In the genomic region with DNA sequence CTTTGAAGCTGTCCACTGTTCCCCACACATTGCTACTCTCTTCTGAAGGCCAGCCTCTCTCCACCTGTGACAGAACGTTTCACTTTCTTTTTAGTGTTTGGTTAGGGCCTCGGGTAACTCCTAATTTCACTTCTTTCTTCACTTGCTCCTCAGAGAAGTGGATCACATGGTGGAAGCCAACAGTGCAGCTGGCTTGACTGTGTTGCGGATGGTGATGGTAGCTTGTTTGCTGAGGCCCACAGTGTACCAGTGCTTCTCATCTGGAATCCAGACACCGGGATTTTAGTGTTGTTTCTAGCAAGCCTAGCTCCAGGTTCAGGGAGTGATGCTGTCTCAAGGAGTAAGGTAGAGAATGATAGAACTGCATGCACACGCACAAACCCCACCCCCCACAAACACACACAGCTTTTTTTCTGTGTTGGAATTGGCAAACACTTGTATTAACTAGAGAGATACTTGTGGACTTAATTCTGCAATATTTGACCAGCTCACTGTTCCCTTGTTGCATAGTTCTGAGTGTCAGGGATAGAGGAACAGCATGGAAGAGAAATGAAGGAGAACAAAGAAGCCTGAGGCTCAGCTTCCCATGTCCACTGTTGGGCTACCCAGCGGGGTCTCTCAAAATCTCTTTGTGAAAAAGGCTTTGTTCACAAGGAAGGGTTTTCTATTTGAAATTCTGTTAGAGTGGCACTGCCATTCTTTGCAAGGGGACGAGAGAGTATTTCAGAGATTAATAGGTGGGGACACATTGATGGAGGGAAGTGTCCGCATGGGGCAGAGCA, we compare ENCODE assay signal across 11 mouse cellular contexts.
DNase-seq lines count a peak whose midpoint lies in the region; ATAC-seq and TF ChIP-seq lines count a peak whose summit lies in the region.
"Had no signal": no experiment of that assay in that cellular context is flagged by ENCODE, and none has a peak within 500 bp of the region (broad histone marks: within the 10 kb centered on the region; RNA-seq: fewer than 3 reads in every experiment).

No protein-coding gene starts in this region.

- no peaks in the 10 kb centered on the region for H3K27me3 ChIP-seq in heart, embryonic 15.5 days
- H3K27me3 ChIP-seq in CH12.LX (replicated peaks) = no peaks in the 10 kb centered on the region
- H3K27me3 ChIP-seq in forebrain, postnatal 0 days (ENCODE audit: insufficient read depth, low read length) = no peaks in the 10 kb centered on the region
- H3K27me3 ChIP-seq in midbrain, embryonic 10.5 days (ENCODE audit: low read depth, poor library complexity, severe bottlenecking) = no peaks in the 10 kb centered on the region
- no peaks in the 10 kb centered on the region for H3K27me3 ChIP-seq in limb, embryonic 10.5 days (ENCODE audit: low read depth, poor library complexity, severe bottlenecking)
- H3K27me3 ChIP-seq: limb, embryonic 13.5 days had no signal

- H3K36me3 ChIP-seq in heart, embryonic 15.5 days = no peaks in the 10 kb centered on the region
- peaks cover 3 to 37% of the 10 kb centered on the region in 2 experiments for H3K36me3 ChIP-seq in CH12.LX (replicated peaks in 1 of 2; ENCODE audit: control insufficient read depth in 1 of 2, insufficient read depth in 1 of 2, low read length in 1 of 2)
- H3K36me3 ChIP-seq in forebrain, postnatal 0 days (ENCODE audit: insufficient read depth) = no peaks in the 10 kb centered on the region
- peaks cover 21% of the 10 kb centered on the region for H3K36me3 ChIP-seq in midbrain, embryonic 10.5 days
- peaks cover 63% of the 10 kb centered on the region for H3K36me3 ChIP-seq in limb, embryonic 10.5 days

- in situ Hi-C loops in CH12.LX (cut with MboI; ENCODE audit: low pct_ligation_motif_present, low pct_unique_long_range_greater_than_20kb, low sequenced_read_pairs) = no loop called here

- TF ChIP-seq CTCF in CH12.LX (conservative IDR thresholded peaks at IDR 0.05 in 1 of 2, IDR thresholded peaks at IDR 0.05 in 1 of 2; ENCODE audit: low read depth in 2 of 2, low read length in 2 of 2) = no peak
- TF ChIP-seq CTCF in forebrain, postnatal 0 days (IDR thresholded peaks at IDR 0.05; ENCODE audit: low read depth) = no peak

- no peaks in the 10 kb centered on the region for H3K9me3 ChIP-seq in heart, embryonic 15.5 days (replicated peaks)
- no peaks in the 10 kb centered on the region for H3K9me3 ChIP-seq in CH12.LX (replicated peaks; ENCODE audit: low read length)
- no peaks in the 10 kb centered on the region for H3K9me3 ChIP-seq in forebrain, postnatal 0 days (ENCODE audit: low read length)
- H3K9me3 ChIP-seq in midbrain, embryonic 10.5 days (replicated peaks) = no peaks in the 10 kb centered on the region
- H3K9me3 ChIP-seq in limb, embryonic 10.5 days (replicated peaks) = no peaks in the 10 kb centered on the region
- H3K9me3 ChIP-seq: limb, embryonic 13.5 days had no signal

- dilution Hi-C loops in CH12.LX (cut with MboI; ENCODE audit: extremely low pct_ligation_motif_present, extremely low pct_unique_long_range_greater_than_20kb, low sequenced_read_pairs) = no loop called here

- peaks cover 4% of the 10 kb centered on the region; the same call in 1 of the 2 replicates for H3K79me2 ChIP-seq in CH12.LX (replicated peaks; ENCODE audit: control insufficient read depth, extremely low read depth, insufficient read depth, poor library complexity, severe bottlenecking)

- DNase-seq in heart, adult 9 months (ENCODE audit: low spot score in 2 of 2) = no peak
- DNase-seq in CH12.LX (ENCODE audit: extremely low read depth) = peak; percentile 58
- no peak for DNase-seq in forebrain, postnatal 0 days
- peak; percentile 47 for DNase-seq in midbrain, embryonic 10.5 days (ENCODE audit: low spot score)
- no peak for DNase-seq in left cerebral cortex, adult 11 months (ENCODE audit: low spot score)
- no peak for DNase-seq in kidney, adult 11 months
- no peak for DNase-seq in limb, embryonic 10.5 days (ENCODE audit: low spot score)

- H3K9ac ChIP-seq in heart, embryonic 15.5 days = no peak overlapping the region
- no peak overlapping the region for H3K9ac ChIP-seq in CH12.LX (ENCODE audit: insufficient read depth, low read depth)
- 0 out of 2 replicates have a peak overlapping the region, but pooled peaks have one; percentile 31 for H3K9ac ChIP-seq in forebrain, postnatal 0 days
- H3K9ac ChIP-seq: limb, embryonic 13.5 days had no signal

- TF ChIP-seq EP300 in CH12.LX (IDR thresholded peaks at IDR 0.05; ENCODE audit: low read length) = no peak

- TF ChIP-seq POLR2A in CH12.LX (IDR thresholded peaks at IDR 0.05; ENCODE audit: low read depth, low read length) = no peak

- H3K27ac ChIP-seq in heart, embryonic 15.5 days = peak overlapping the region; percentile 22; the same call in 1 of the 2 replicates
- 0 out of 2 replicates have a peak overlapping the region, but pooled peaks have one; percentile 2 for H3K27ac ChIP-seq in CH12.LX (ENCODE audit: insufficient read depth, low read depth)
- peak overlapping the region; percentile 51 for H3K27ac ChIP-seq in forebrain, postnatal 0 days (ENCODE audit: low read depth, low read length)
- peak overlapping the region; percentile 86 for H3K27ac ChIP-seq in midbrain, embryonic 10.5 days (replicated peaks)
- no peak overlapping the region for H3K27ac ChIP-seq in limb, embryonic 10.5 days
- H3K27ac ChIP-seq: limb, embryonic 13.5 days; stomach, postnatal 0 days had no signal

- 58% methylated on average over 8 of the region's 8 CpGs for WGBS in heart, embryonic 15.5 days
- WGBS in forebrain, postnatal 0 days = 27% methylated on average over 8 of the region's 8 CpGs
- 44% methylated on average over 8 of the region's 8 CpGs for WGBS in midbrain, embryonic 10.5 days
- 83% methylated on average over 8 of the region's 8 CpGs for WGBS in limb, embryonic 10.5 days

- H3K4me1 ChIP-seq in heart, embryonic 15.5 days (replicated peaks) = peaks cover 30% of the 10 kb centered on the region
- H3K4me1 ChIP-seq in CH12.LX (ENCODE audit: control insufficient read depth in 1 of 2, insufficient read depth in 2 of 2) = peaks cover 9 to 88% of the 10 kb centered on the region in 2 experiments
- peaks cover 16% of the 10 kb centered on the region; the same call in 1 of the 2 replicates for H3K4me1 ChIP-seq in forebrain, postnatal 0 days (ENCODE audit: insufficient read depth)
- peaks cover 53% of the 10 kb centered on the region for H3K4me1 ChIP-seq in midbrain, embryonic 10.5 days
- H3K4me1 ChIP-seq in limb, embryonic 10.5 days = 0 out of 2 replicates have a peak, but pooled peaks cover 2% of the 10 kb centered on the region

- ATAC-seq in heart, embryonic 15.5 days (replicated peaks; ENCODE audit: insufficient number of reproducible peaks, insufficient read depth, low FRiP score, low read depth) = no peak
- peak; percentile 27; the same call in 1 of the 2 replicates for ATAC-seq in forebrain, postnatal 0 days
- ATAC-seq: intestine, postnatal 0 days had no signal

- H3K4me3 ChIP-seq in heart, embryonic 15.5 days = no peak overlapping the region
- H3K4me3 ChIP-seq in CH12.LX (replicated peaks in 1 of 3; ENCODE audit: low read depth in 2 of 3, low read length in 2 of 3, poor library complexity in 1 of 3) = no peak overlapping the region
- H3K4me3 ChIP-seq in forebrain, postnatal 0 days (ENCODE audit: low read depth, low read length) = no peak overlapping the region
- peak overlapping the region; percentile 32 for H3K4me3 ChIP-seq in midbrain, embryonic 10.5 days
- H3K4me3 ChIP-seq in limb, embryonic 10.5 days = no peak overlapping the region
- H3K4me3 ChIP-seq: limb, embryonic 13.5 days had no signal

- TF ChIP-seq RAD21 in CH12.LX (IDR thresholded peaks at IDR 0.05; ENCODE audit: low read depth, low read length) = no peak

- no peak overlapping the region for H3K4me2 ChIP-seq in heart, embryonic 15.5 days
- H3K4me2 ChIP-seq in CH12.LX (ENCODE audit: insufficient read depth, low read depth, poor library complexity, severe bottlenecking) = peak overlapping the region; percentile 13
- H3K4me2 ChIP-seq in forebrain, postnatal 0 days (ENCODE audit: low read depth) = no peak overlapping the region
- H3K4me2 ChIP-seq: limb, embryonic 13.5 days had no signal

TF ChIP-seq in CH12.LX, 34 proteins besides CTCF, POLR2A, EP300 and RAD21 (continues in another document):
- TF ChIP-seq USF2 (conservative IDR thresholded peaks at IDR 0.05; ENCODE audit: low read depth, low read length) (peak; percentile 41), RCOR1 (conservative IDR thresholded peaks at IDR 0.05; ENCODE audit: low read depth, low read length) (no peak), TBP (conservative IDR thresholded peaks at IDR 0.05; ENCODE audit: low read depth, low read length) (no peak), GABPA (IDR thresholded peaks at IDR 0.05; ENCODE audit: insufficient replicate concordance, low read depth, low read length) (no peak), CHD2 (IDR thresholded peaks at IDR 0.05; ENCODE audit: low read length) (no peak), SIN3A (IDR thresholded peaks at IDR 0.05; ENCODE audit: low read length) (peak; percentile 54; the same call in 1 of the 2 replicates), ZMIZ1 (IDR thresholded peaks at IDR 0.05; ENCODE audit: low read depth, low read length) (no peak), ELF1 (IDR thresholded peaks at IDR 0.05; ENCODE audit: low read depth, low read length) (no peak), JUN (IDR thresholded peaks at IDR 0.05; ENCODE audit: insufficient read depth, low read depth, low read length) (no peak), NELFE (IDR thresholded peaks at IDR 0.05; ENCODE audit: low read depth, low read length) (no peak), TCF12 (IDR thresholded peaks at IDR 0.05; ENCODE audit: low read depth, low read length) (peak; percentile 37; the same call in 1 of the 2 replicates), BHLHE40 (IDR thresholded peaks at IDR 0.05; ENCODE audit: low read depth, low read length) (no peak), JUND (conservative IDR thresholded peaks at IDR 0.05; ENCODE audit: low read depth, low read length) (no peak), KAT2A (IDR thresholded peaks at IDR 0.05; ENCODE audit: insufficient replicate concordance, low read length) (no peak), E2F4 (IDR thresholded peaks at IDR 0.05; ENCODE audit: insufficient replicate concordance, low read depth, low read length) (no peak), UBTF (IDR thresholded peaks at IDR 0.05; ENCODE audit: low read depth, low read length) (no peak), ZNF384 (IDR thresholded peaks at IDR 0.05; ENCODE audit: low read depth, low read length) (no peak), NRF1 (IDR thresholded peaks at IDR 0.05; ENCODE audit: low read depth, low read length) (no peak), MXI1 (IDR thresholded peaks at IDR 0.05; ENCODE audit: low read depth, low read length) (peak; percentile 55; the same call in 1 of the 2 replicates), MYC (IDR thresholded peaks at IDR 0.05; ENCODE audit: low read depth, low read length) (0 out of 2 replicates have a peak, but pooled peaks have one; percentile 49), IRF4 (IDR thresholded peaks at IDR 0.05; ENCODE audit: low read depth, low read length) (peak; percentile 46), ETS1 (conservative IDR thresholded peaks at IDR 0.05; ENCODE audit: low read depth, low read length) (peak; percentile 83), MAZ (IDR thresholded peaks at IDR 0.05; ENCODE audit: low read depth, low read length) (no peak), CHD1 (IDR thresholded peaks at IDR 0.05; ENCODE audit: low read depth, low read length) (no peak)

Comparison
In these comparisons a context has a peak if more than half of its experiments do, and no peak if none do; other contexts are left out.
1. DNase-seq: peak in CH12.LX (single experiment) and midbrain, embryonic 10.5 days (single experiment); none in heart, adult 9 months (0 of 2), forebrain, postnatal 0 days (single experiment), left cerebral cortex, adult 11 months (single experiment), kidney, adult 11 months (single experiment) and limb, embryonic 10.5 days (single experiment).